Mouse (Mus musculus) kidney, embryonic 15.5 days (tissue): ENCODE measurements around the gene Cep131. TPM values are rescaled to one million over a fixed set of nuclear protein-coding genes. Genes with fewer than 3 reads are reported as not detected.
A peak's percentile ranks its signal among the peaks of the same experiment; 100 is the strongest.

Experiments
- ATAC-seq: fragments of 200-750 bp; cut with Nextera tagmentation; replicated peaks from 2 replicates; pipeline ENCODE4 v1.8.0; 2017; ENCODE audit warnings: moderate TSS enrichment; ENCODE audit not compliant: low FRiP score
- H3K27ac ChIP-seq: fragments of 300-500 bp; sonication (generic); 2 replicates; pipeline ENCODE4 v1.5.1; 2015; ENCODE audit warnings: mild to moderate bottlenecking, inconsistent platforms
- H3K27me3 ChIP-seq: fragments of 300-500 bp; sonication (generic); 2 replicates; pipeline ENCODE4 v1.6.1; 2015; ENCODE audit warnings: inconsistent platforms
- H3K36me3 ChIP-seq: fragments of 300-500 bp; sonication (generic); 2 replicates; pipeline ENCODE4 v1.6.1; 2015; ENCODE audit warnings: inconsistent platforms
- H3K4me1 ChIP-seq: fragments of 300-500 bp; sonication (generic); 2 replicates; pipeline ENCODE4 v1.6.1; 2015; ENCODE audit warnings: inconsistent platforms
- H3K4me2 ChIP-seq: fragments of 300-500 bp; sonication (generic); 2 replicates; pipeline ENCODE4 v1.6.1; 2015; ENCODE audit warnings: moderate library complexity, mild to moderate bottlenecking, inconsistent platforms
- H3K4me3 ChIP-seq: fragments of 300-500 bp; sonication (generic); replicated peaks from 2 replicates; pipeline ENCODE4 v1.5.1; 2015; ENCODE audit warnings: mild to moderate bottlenecking, inconsistent platforms
- H3K9ac ChIP-seq: fragments of 300-500 bp; sonication (generic); 2 replicates; pipeline ENCODE4 v1.6.1; 2015; ENCODE audit warnings: mild to moderate bottlenecking, inconsistent platforms
- H3K9me3 ChIP-seq: fragments of 300-500 bp; sonication (generic); replicated peaks from 2 replicates; pipeline ENCODE4 v1.6.1; 2016; ENCODE audit warnings: inconsistent platforms
- WGBS: fragments of 180-500 bp; shearing (Covaris S2); methylation state at CpG from one replicate; pipeline ENCODE4 v1.1.7; 2015; ENCODE audit warnings: mixed read lengths; 5-methylcytosine and 5-hydroxymethylcytosine counted together
- polyA plus RNA-seq: library from polyadenylated mRNA; unstranded; fragments of >200 nt; fragmentation: Nextera tagmentation; extraction: Ambion mirVana; gene quantifications from 2 replicates; pipeline ENCODE4 v1.2.1, GENCODE M21; 2015

The Cep131 gene
- polyA plus RNA-seq, 1 experiment from 2014 or later, result 27.7 TPM

- Histone ChIP-seq H3K4me1 (peaks cover 13% of the 10 kb centered on the region), H3K4me2 (no peak overlapping the region), H3K4me3 (no peak overlapping the region), H3K27me3 (no peaks in the 10 kb centered on the region), H3K36me3 (peaks cover 81% of the 10 kb centered on the region), H3K27ac (no peak overlapping the region), H3K9me3 (no peaks in the 10 kb centered on the region), H3K9ac (no peak overlapping the region)
- 88% methylated on average over 21 of the region's 21 CpGs for WGBS
- ATAC-seq, result no peak
Observed at GRCm38 (mm10) chr11:120114488-120115215, 28.0 kb upstream of the Cep131 start.

GRCm38 (mm10) chr11:120112136-120112535 is 25.5 kb upstream of the Cep131 start:
- no peak overlapping the region for H3K27ac ChIP-seq
- peaks cover 76% of the 10 kb centered on the region for H3K36me3 ChIP-seq

DNA sequence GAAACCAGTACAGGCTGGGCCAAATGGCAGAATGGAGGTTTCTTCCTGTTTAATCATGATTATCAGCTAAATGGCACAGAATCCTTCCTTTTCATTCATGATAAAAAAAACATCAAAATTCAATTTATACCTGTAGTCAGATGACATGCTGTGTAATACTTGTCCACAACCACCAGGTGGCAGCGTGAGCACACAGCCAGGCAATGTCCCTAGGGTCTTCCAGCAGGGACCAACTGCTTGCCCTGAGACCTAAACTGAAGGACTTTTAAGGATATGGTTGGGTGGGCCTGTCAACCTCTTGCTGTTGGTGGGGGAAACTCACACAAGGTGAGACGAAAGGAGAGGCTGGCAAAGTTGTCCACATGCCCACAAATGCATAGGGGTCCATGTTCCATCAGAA is 24.4 kb upstream of the Cep131 start:
- Histone ChIP-seq H3K9me3 (no peaks in the 10 kb centered on the region), H3K9ac (no peak overlapping the region), H3K27me3 (no peaks in the 10 kb centered on the region), H3K27ac (0 out of 2 replicates have a peak overlapping the region, but pooled peaks have one; percentile 27), H3K4me2 (no peak overlapping the region), H3K4me3 (no peak overlapping the region), H3K36me3 (peaks cover 74% of the 10 kb centered on the region), H3K4me1 (peaks cover 34% of the 10 kb centered on the region)
- 3% methylated on average over 2 of the region's 2 CpGs for WGBS
- ATAC-seq, result no peak

More at GRCm38 (mm10) chr11:120112136-120112535, 25.5 kb upstream of the Cep131 start:
- H3K4me2 ChIP-seq, result no peak overlapping the region
- no peaks in the 10 kb centered on the region for H3K27me3 ChIP-seq
- no peak for ATAC-seq
- no peak overlapping the region for H3K4me3 ChIP-seq
- no peak overlapping the region for H3K9ac ChIP-seq
- H3K9me3 ChIP-seq, result no peaks in the 10 kb centered on the region
- 88% methylated on average over 4 of the region's 4 CpGs for WGBS
- H3K4me1 ChIP-seq, result peaks cover 33% of the 10 kb centered on the region

DNA sequence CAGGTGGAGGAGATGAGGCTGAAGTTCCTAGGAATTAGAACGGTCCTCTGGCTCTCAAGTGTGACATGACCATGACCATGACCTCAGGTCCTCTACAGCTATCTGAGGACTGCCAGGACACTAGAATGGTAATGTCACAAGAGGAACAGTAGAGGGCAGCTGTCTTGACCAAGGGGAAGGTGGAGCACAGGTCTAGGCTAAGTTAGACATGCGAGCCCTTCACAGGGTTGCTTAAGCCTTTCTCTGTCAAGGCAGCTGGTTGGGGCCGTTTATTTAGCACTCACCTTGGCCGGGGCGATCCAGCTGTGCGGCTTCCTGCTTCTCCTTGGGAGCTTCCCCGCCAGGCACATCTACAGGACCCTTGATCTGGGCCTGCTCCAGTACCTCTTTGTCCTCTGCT is 23.9 kb upstream of the Cep131 start:
- ATAC-seq, result 0 out of 2 replicates have a peak, but pooled peaks have one; percentile 10
- Histone ChIP-seq H3K9me3 (no peaks in the 10 kb centered on the region), H3K27me3 (no peaks in the 10 kb centered on the region), H3K4me1 (peaks cover 34% of the 10 kb centered on the region), H3K9ac (no peak overlapping the region), H3K4me3 (no peak overlapping the region), H3K27ac (peak overlapping the region; percentile 5; the same call in 1 of the 2 replicates), H3K36me3 (peaks cover 74% of the 10 kb centered on the region), H3K4me2 (no peak overlapping the region)
- WGBS, result 70% methylated on average over 7 of the region's 7 CpGs

GRCm38 (mm10) chr11:120109558-120110210 is 23.1 kb upstream of the Cep131 start:
- WGBS, result 70% methylated on average over 14 of the region's 14 CpGs
- no peak overlapping the region for H3K4me2 ChIP-seq
- H3K4me3 ChIP-seq, result no peak overlapping the region
- no peaks in the 10 kb centered on the region for H3K27me3 ChIP-seq
- peaks cover 34% of the 10 kb centered on the region for H3K4me1 ChIP-seq
- no peak for ATAC-seq
- H3K9ac ChIP-seq, result no peak overlapping the region
- H3K27ac ChIP-seq, result peak overlapping the region; percentile 33; the same call in 1 of the 2 replicates
- peaks cover 74% of the 10 kb centered on the region for H3K36me3 ChIP-seq
- H3K9me3 ChIP-seq, result no peaks in the 10 kb centered on the region

DNA sequence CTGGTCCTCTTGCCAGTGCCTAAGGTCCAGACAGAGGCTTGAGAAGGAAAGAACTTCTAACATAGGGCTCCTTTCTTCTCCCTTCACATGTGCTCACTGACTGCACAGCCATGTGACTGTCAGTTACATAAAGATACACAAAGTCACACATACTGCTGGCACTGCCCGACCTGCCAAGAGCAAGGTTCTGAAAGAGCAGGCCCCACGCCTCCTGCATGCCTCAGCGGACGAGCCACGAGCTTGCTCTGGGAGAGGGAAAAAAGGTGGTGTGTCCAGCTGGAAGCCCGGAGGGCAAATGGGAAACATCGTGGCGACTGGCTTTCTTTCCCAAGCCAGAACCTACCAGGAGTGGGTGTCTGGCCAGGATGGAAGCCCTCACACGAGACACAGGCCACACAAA is 21.2 kb upstream of the Cep131 start:
- no peak for ATAC-seq

DNA sequence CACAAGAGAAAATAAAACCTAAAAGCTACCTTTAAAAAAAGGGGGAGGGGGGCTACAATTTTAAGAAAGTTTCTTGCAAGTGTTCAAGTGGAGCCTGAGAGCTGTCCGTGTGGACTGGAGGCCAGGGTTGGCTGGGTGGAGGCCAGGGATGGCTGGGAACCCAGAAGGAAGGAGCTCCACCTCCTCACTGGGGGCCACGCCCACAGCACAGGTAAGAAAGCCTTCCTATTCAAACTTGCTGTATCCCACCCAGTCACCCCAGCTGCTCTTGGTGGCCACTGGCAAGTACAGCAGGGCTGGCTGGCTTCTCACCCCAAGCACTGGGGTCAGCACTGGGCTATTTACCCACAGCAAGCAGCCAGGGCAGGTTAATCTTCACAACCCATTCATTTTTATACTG is 20.4 kb upstream of the Cep131 start:
- H3K4me2 ChIP-seq, result no peak overlapping the region
- WGBS, result 89% methylated on average over 2 of the region's 2 CpGs
- ATAC-seq, result no peak
- peaks cover 66% of the 10 kb centered on the region for H3K36me3 ChIP-seq
- no peak overlapping the region for H3K4me3 ChIP-seq
- no peaks in the 10 kb centered on the region for H3K27me3 ChIP-seq
- H3K4me1 ChIP-seq, result peaks cover 34% of the 10 kb centered on the region
- no peak overlapping the region for H3K27ac ChIP-seq
- H3K9ac ChIP-seq, result no peak overlapping the region
- H3K9me3 ChIP-seq, result no peaks in the 10 kb centered on the region

More for the DNA sequence above, 21.2 kb upstream of the Cep131 start:
- peaks cover 34% of the 10 kb centered on the region for H3K4me1 ChIP-seq
- 69% methylated on average over 9 of the region's 9 CpGs for WGBS
- H3K9me3 ChIP-seq, result no peaks in the 10 kb centered on the region
- H3K36me3 ChIP-seq, result peaks cover 73% of the 10 kb centered on the region
- H3K9ac ChIP-seq, result no peak overlapping the region
- no peaks in the 10 kb centered on the region for H3K27me3 ChIP-seq
- no peak overlapping the region for H3K4me3 ChIP-seq
- H3K27ac ChIP-seq, result no peak overlapping the region; the same call in 1 of the 2 replicates
- no peak overlapping the region for H3K4me2 ChIP-seq

DNA sequence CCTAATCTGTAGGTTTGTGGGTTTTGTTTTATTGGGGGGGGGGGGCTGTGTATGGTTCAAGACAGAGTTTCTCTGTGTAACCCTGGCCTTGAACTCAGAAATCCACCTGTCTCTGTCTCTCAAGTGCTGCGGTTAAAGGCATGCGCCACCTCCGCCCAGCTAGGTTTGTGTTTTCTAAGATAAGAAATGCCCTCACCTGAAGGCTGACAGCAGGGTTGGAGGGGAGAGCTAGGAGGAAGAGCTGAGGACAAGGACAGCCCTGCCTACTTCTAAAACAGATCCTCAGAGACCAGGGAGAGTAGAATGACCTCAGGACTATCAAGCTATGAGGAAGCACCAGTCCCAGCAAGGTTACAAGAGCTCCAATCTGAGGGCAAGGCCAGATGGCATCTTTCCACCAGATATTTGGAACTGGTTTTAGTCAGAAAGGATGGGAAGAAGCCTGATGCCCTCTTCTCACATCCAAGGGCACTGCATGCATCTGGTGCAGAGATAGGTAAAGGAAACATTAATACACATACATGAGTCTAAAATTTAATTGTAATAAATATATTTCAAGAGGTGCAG is 16.9 kb upstream of the Cep131 start:
- H3K9me3 ChIP-seq, result no peaks in the 10 kb centered on the region
- 92% methylated on average over 3 of the region's 3 CpGs for WGBS
- no peak overlapping the region for H3K27ac ChIP-seq
- peaks cover 60% of the 10 kb centered on the region for H3K36me3 ChIP-seq
- H3K4me2 ChIP-seq, result no peak overlapping the region
- no peak overlapping the region for H3K4me3 ChIP-seq
- no peak for ATAC-seq
- peaks cover 27% of the 10 kb centered on the region for H3K4me1 ChIP-seq
- H3K27me3 ChIP-seq, result no peaks in the 10 kb centered on the region
- no peak overlapping the region for H3K9ac ChIP-seq

GRCm38 (mm10) chr11:120101036-120101435 is 14.4 kb upstream of the Cep131 start:
- ATAC-seq, result no peak
- 5% methylated on average over 3 of the region's 3 CpGs for WGBS
- H3K36me3 ChIP-seq, result peaks cover 45% of the 10 kb centered on the region
- H3K27ac ChIP-seq, result peak overlapping the region; percentile 24; the same call in 1 of the 2 replicates
- H3K4me1 ChIP-seq, result peaks cover 29% of the 10 kb centered on the region
- no peak overlapping the region for H3K4me3 ChIP-seq
- H3K4me2 ChIP-seq, result no peak overlapping the region
- H3K9ac ChIP-seq, result no peak overlapping the region
- H3K27me3 ChIP-seq, result no peaks in the 10 kb centered on the region
- H3K9me3 ChIP-seq, result no peaks in the 10 kb centered on the region

DNA sequence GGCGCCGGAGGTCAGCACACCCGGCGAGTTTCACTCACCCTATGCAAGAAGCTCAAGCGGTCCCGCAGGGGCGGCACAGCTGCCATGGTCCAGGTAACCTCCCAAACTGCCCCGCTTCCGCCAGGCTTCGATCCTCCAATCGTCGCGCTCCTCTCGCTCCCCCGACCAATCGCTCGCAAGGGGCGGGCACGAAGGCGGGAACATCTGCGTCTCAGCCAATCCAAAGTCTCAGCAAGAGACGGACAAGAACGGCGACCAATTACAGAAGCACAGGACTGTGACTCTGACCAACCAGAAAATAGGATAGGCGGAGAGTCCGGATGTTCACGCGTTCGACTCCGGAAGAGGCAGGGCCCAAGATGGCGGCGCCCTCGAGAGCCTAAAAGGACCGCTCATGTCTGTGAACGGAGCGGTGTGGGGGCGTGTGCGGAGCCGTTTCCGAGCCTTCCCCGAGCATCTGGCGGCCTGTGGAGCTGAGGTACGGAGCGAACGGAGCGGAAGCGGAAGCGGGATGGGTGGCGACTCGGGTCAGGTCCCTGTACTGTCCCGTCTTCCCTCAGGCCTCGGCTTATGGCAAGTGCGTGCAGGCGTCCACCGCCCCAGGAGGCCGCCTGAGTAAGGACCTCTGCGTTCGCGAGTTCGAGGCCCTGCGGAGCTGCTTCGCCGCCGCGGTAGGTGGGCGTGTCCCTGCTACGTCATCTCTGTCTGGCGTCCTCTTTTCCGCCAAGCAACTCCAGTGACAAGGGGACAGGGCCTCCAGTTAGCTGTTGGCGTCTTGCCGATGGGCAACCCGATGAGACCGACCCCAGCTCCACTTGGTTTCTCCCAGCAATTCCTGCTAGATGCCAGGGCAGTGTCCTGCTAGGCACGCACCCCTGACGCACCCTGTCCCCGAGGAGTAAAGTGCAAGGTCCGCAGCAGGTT is 12.2 kb upstream of the Cep131 start, which contains the start of the genes Tepsin and Ndufaf8:
Gene Tepsin, minus strand, starts transcription at position 144 of the 924 bp plus-strand sequence.
Gene Ndufaf8, plus strand, starts transcription at position 341 of the 924 bp plus-strand sequence.
- Histone ChIP-seq H3K9me3 (no peaks in the 10 kb centered on the region), H3K4me1 (peaks cover 29% of the 10 kb centered on the region), H3K4me3 (peak within 1 kb of the TSS; percentile 95), H3K4me2 (peak within 1 kb of the TSS; percentile 90), H3K27me3 (no peaks in the 10 kb centered on the region), H3K36me3 (peaks cover 44% of the 10 kb centered on the region), H3K27ac (peak within 1 kb of the TSS; percentile 98), H3K9ac (peak within 1 kb of the TSS; percentile 94)
- ATAC-seq, result peak; percentile 98
- WGBS, result under 1% methylated on average over 77 of the region's 77 CpGs

GRCm38 (mm10) chr11:120092817-120093591 is 6.4 kb upstream of the Cep131 start:
- Histone ChIP-seq H3K9me3 (no peaks in the 10 kb centered on the region), H3K4me3 (no peak overlapping the region), H3K4me2 (no peak overlapping the region), H3K36me3 (peaks cover 69% of the 10 kb centered on the region), H3K9ac (no peak overlapping the region), H3K4me1 (peaks cover 11% of the 10 kb centered on the region), H3K27ac (no peak overlapping the region), H3K27me3 (no peaks in the 10 kb centered on the region)
- WGBS, result 74% methylated on average over 23 of the region's 23 CpGs
- ATAC-seq, result no peak; the same call in 1 of the 2 replicates
